23 mouse cellular contexts compared by ENCODE assay signal in genomic region chr6:125042081-125042480, GRCm38 (mm10). TPM values are rescaled to one million over a fixed set of nuclear protein-coding genes. Genes with fewer than 3 reads are reported as not detected.
DNase-seq lines count a peak whose midpoint lies in the region; ATAC-seq and TF ChIP-seq lines count a peak whose summit lies in the region.
"Had no signal": no experiment of that assay in that cellular context is flagged by ENCODE, and none has a peak within 500 bp of the region (broad histone marks: within the 10 kb centered on the region; RNA-seq: fewer than 3 reads in every experiment).

No protein-coding gene starts in this region.

- ATAC-seq in kidney, postnatal 0 days (replicated peaks; ENCODE audit: low FRiP score, low read depth) = no peak
- no peak for ATAC-seq in lung, postnatal 0 days
- ATAC-seq: forebrain, embryonic 14.5 days; hindbrain, embryonic 16.5 days had no signal

- peaks cover 12% of the 10 kb centered on the region; the same call in 1 of the 2 replicates for H3K4me1 ChIP-seq in kidney, postnatal 0 days (replicated peaks; ENCODE audit: insufficient read depth, low read length)
- H3K4me1 ChIP-seq in lung, postnatal 0 days (ENCODE audit: insufficient read depth, low read depth, low read length) = peaks cover 6% of the 10 kb centered on the region; the same call in 1 of the 2 replicates
- H3K4me1 ChIP-seq in bone marrow macrophage, adult 2 months (ENCODE audit: control insufficient read depth, insufficient read depth, low read length) = peaks cover 19% of the 10 kb centered on the region

- H3K79me2 ChIP-seq in macrophage (ENCODE audit: inconsistent target) = peaks cover 35% of the 10 kb centered on the region

- peaks cover 15% of the 10 kb centered on the region for H3K36me3 ChIP-seq in kidney, postnatal 0 days (ENCODE audit: insufficient read depth, low read length)
- H3K36me3 ChIP-seq in lung, postnatal 0 days (ENCODE audit: insufficient read depth, low read length) = peaks cover 16% of the 10 kb centered on the region
- peaks cover 27% of the 10 kb centered on the region for H3K36me3 ChIP-seq in macrophage (ENCODE audit: inconsistent target)

- no peak for TF ChIP-seq EP300 in lung, postnatal 0 days (IDR thresholded peaks at IDR 0.05)

- 93% methylated on average over 7 of the region's 7 CpGs for WGBS in kidney, postnatal 0 days
- 90% methylated on average over 7 of the region's 7 CpGs for WGBS in lung, postnatal 0 days
- 90% methylated on average over 7 of the region's 7 CpGs for WGBS in macrophage (ENCODE audit: missing documents)

- H3K4me2 ChIP-seq in kidney, postnatal 0 days (ENCODE audit: low read length) = no peak overlapping the region
- H3K4me2 ChIP-seq in lung, postnatal 0 days (replicated peaks; ENCODE audit: low read depth, low read length) = no peak overlapping the region
- H3K4me2 ChIP-seq: embryonic facial prominence, embryonic 13.5 days; heart, embryonic 13.5 days; hindbrain, embryonic 12.5 days had no signal

- H3K4me3 ChIP-seq in kidney, postnatal 0 days (replicated peaks; ENCODE audit: low read depth, low read length) = no peak overlapping the region
- H3K4me3 ChIP-seq in lung, postnatal 0 days (ENCODE audit: low read depth, low read length) = no peak overlapping the region
- H3K4me3 ChIP-seq in bone marrow macrophage, adult 2 months (ENCODE audit: insufficient read depth, low read length) = no peak overlapping the region
- no peak overlapping the region for H3K4me3 ChIP-seq in macrophage (ENCODE audit: inconsistent target)
- H3K4me3 ChIP-seq: embryonic facial prominence, embryonic 13.5 days; forebrain, embryonic 10.5 days; gastrocnemius, adult 2 months; heart, embryonic 13.5 days; hindbrain, embryonic 12.5 days had no signal

- DNase-seq in kidney, postnatal 0 days (ENCODE audit: low spot score) = no peak
- DNase-seq in kidney, postnatal 14 days = no peak
- DNase-seq in lung, postnatal 36 days = peak; percentile 33
- no peak for DNase-seq in lung, postnatal 0 days (ENCODE audit: low spot score)
- no peak for DNase-seq in spleen, postnatal 4 days (ENCODE audit: low spot score in 2 of 2)
- DNase-seq: adrenal gland, adult 8-10 months; adrenal gland, postnatal 36 days; cerebellum, adult 18-20 months; cerebellum, adult 9-11 months; cerebellum, postnatal 36 days; gastrocnemius, adult 2 months; gastrocnemius, postnatal 25 days; heart, postnatal 4 days had no signal

- no peak for TF ChIP-seq POLR2A in bone marrow macrophage, adult 2 months (IDR thresholded peaks at IDR 0.05; ENCODE audit: borderline replicate concordance, low read depth, low read length)

- no peaks in the 10 kb centered on the region for H3K9me3 ChIP-seq in kidney, postnatal 0 days (replicated peaks; ENCODE audit: low read length)
- H3K9me3 ChIP-seq in lung, postnatal 0 days (ENCODE audit: low read length) = no peaks in the 10 kb centered on the region
- H3K9me3 ChIP-seq: embryonic facial prominence, embryonic 13.5 days; forebrain, embryonic 10.5 days; heart, embryonic 13.5 days; hindbrain, embryonic 12.5 days had no signal

- H3K27ac ChIP-seq in kidney, postnatal 0 days = no peak overlapping the region
- H3K27ac ChIP-seq in lung, postnatal 0 days (ENCODE audit: low read length) = no peak overlapping the region
- peak overlapping the region; percentile 14 for H3K27ac ChIP-seq in bone marrow macrophage, adult 2 months (ENCODE audit: insufficient read depth, low read depth, low read length)
- H3K27ac ChIP-seq in macrophage = peak overlapping the region; percentile 84
- H3K27ac ChIP-seq: embryonic facial prominence, embryonic 13.5 days; forebrain, embryonic 10.5 days; gastrocnemius, adult 2 months; heart, embryonic 13.5 days; hindbrain, embryonic 12.5 days had no signal

- H3K9ac ChIP-seq in kidney, postnatal 0 days (ENCODE audit: low read depth, low read length) = 0 out of 2 replicates have a peak overlapping the region, but pooled peaks have one; percentile 8
- H3K9ac ChIP-seq in lung, postnatal 0 days (replicated peaks; ENCODE audit: low read depth) = no peak overlapping the region
- H3K9ac ChIP-seq: embryonic facial prominence, embryonic 13.5 days; heart, embryonic 13.5 days; hindbrain, embryonic 12.5 days had no signal

- H3K27me3 ChIP-seq in kidney, postnatal 0 days (ENCODE audit: insufficient read depth, low read length) = no peaks in the 10 kb centered on the region
- no peaks in the 10 kb centered on the region for H3K27me3 ChIP-seq in lung, postnatal 0 days (replicated peaks; ENCODE audit: insufficient read depth, low read length)
- H3K27me3 ChIP-seq: CH12.LX; embryonic facial prominence, embryonic 13.5 days; heart, embryonic 13.5 days; hindbrain, embryonic 12.5 days had no signal

- TF ChIP-seq CTCF in kidney, postnatal 0 days (IDR thresholded peaks at IDR 0.05; ENCODE audit: low read depth) = no peak
- TF ChIP-seq CTCF in lung, postnatal 0 days (IDR thresholded peaks at IDR 0.05) = no peak
- no peak for TF ChIP-seq CTCF in bone marrow macrophage, adult 2 months (IDR thresholded peaks at IDR 0.05; ENCODE audit: low read depth, low read length)

RNA-seq across cellular contexts. Expression of gene Ing4, which starts 2.5 kb away (rescaled TPM):
- polyA plus RNA-seq in kidney, postnatal 0 days (2015; fragmentation: Nextera tagmentation; extraction: Ambion mirVana) = 118 and 119 TPM in 2 replicates
- polyA plus RNA-seq in lung, postnatal 0 days (2015; fragmentation: Nextera tagmentation; extraction: Ambion mirVana) = 100 and 104 TPM in 2 replicates
- 110 and 113 TPM in 2 replicates for polyA plus RNA-seq in bone marrow macrophage, adult 2 months (2012; ENCODE audit: insufficient read depth, insufficient read length, missing spikeins)
- total RNA-seq in macrophage (2018; cell fraction: chromatin; rRNA removed) = 100 to 1,000 TPM in 16 of 26 experiments, 10 to 100 TPM in 10; 32.0 to 260 (median 112) TPM
- total RNA-seq in macrophage (2018; cell fraction: cytosol; rRNA removed) = 10 to 100 TPM; 23.5 to 74.3 (median 45.3) TPM
- 100 to 1,000 TPM in 5 of 26 experiments, 10 to 100 TPM in 21; 26.5 to 172 (median 60.7) TPM for total RNA-seq in macrophage (2018; cell fraction: nucleus; rRNA removed)
- polyA plus RNA-seq in macrophage (2018) = 40.7 to 67.3 TPM (median 57.5 TPM) in 3 replicates

RNA-seq across cellular contexts. Expression of gene Acrbp, which starts 7.4 kb away (rescaled TPM):
- 4.2 and 4.5 TPM in 2 replicates for polyA plus RNA-seq in kidney, postnatal 0 days (2015; fragmentation: Nextera tagmentation; extraction: Ambion mirVana)
- polyA plus RNA-seq in lung, postnatal 0 days (2015; fragmentation: Nextera tagmentation; extraction: Ambion mirVana) = 4.1 and 4.4 TPM in 2 replicates
- 28.7 and 29.3 TPM in 2 replicates for polyA plus RNA-seq in bone marrow macrophage, adult 2 months (2012; ENCODE audit: insufficient read depth, insufficient read length, missing spikeins)
- 100 to 1,000 TPM in 2 of 26 experiments, 10 to 100 TPM in 21, 1 to 10 TPM in 3; 8.8 to 120 (median 49.0) TPM for total RNA-seq in macrophage (2018; cell fraction: chromatin; rRNA removed)
- total RNA-seq in macrophage (2018; cell fraction: cytosol; rRNA removed) = 1 to 10 TPM in 14 of 26 experiments, under 1 TPM in 12; 0.10 to 6.3 (median 1.2) TPM
- 10 to 100 TPM in 21 of 26 experiments, 1 to 10 TPM in 5; 7.4 to 83.3 (median 27.0) TPM for total RNA-seq in macrophage (2018; cell fraction: nucleus; rRNA removed)
- polyA plus RNA-seq in macrophage (2018) = 1.4 to 5.9 TPM (median 3.2 TPM) in 3 replicates

RNA-seq across cellular contexts. Expression of gene Lpar5, which starts 25.6 kb away (rescaled TPM):
- polyA plus RNA-seq in kidney, postnatal 0 days (2015; fragmentation: Nextera tagmentation; extraction: Ambion mirVana) = 0.29 and 0.30 TPM in 2 replicates
- 0.19 and 0.44 TPM in 2 replicates for polyA plus RNA-seq in lung, postnatal 0 days (2015; fragmentation: Nextera tagmentation; extraction: Ambion mirVana)
- polyA plus RNA-seq in bone marrow macrophage, adult 2 months (2012; ENCODE audit: insufficient read depth, insufficient read length, missing spikeins) = 33.2 and 43.3 TPM in 2 replicates
- 10 to 100 TPM in 1 of 26 experiments, 1 to 10 TPM in 16, under 1 TPM in 5, not detected in 4; 0.50 to 13.9 (median 1.9) TPM for total RNA-seq in macrophage (2018; cell fraction: chromatin; rRNA removed)
- 10 to 100 TPM in 23 of 26 experiments, 1 to 10 TPM in 3; 4.7 to 33.3 (median 20.4) TPM for total RNA-seq in macrophage (2018; cell fraction: cytosol; rRNA removed)
- 10 to 100 TPM in 19 of 26 experiments, 1 to 10 TPM in 7; 1.1 to 37.2 (median 12.8) TPM for total RNA-seq in macrophage (2018; cell fraction: nucleus; rRNA removed)
- 10.0 to 28.0 TPM (median 23.5 TPM) in 3 replicates for polyA plus RNA-seq in macrophage (2018)
- total RNA-seq: gastrocnemius, adult 2 months; gastrocnemius, postnatal 25 days; heart, postnatal 4 days had no signal

RNA-seq across cellular contexts. Expression of gene Zfp384, which starts 33.1 kb away (rescaled TPM):
- 11.3 and 11.4 TPM in 2 replicates for polyA plus RNA-seq in kidney, postnatal 0 days (2015; fragmentation: Nextera tagmentation; extraction: Ambion mirVana)
- 8.6 and 9.9 TPM in 2 replicates for polyA plus RNA-seq in lung, postnatal 0 days (2015; fragmentation: Nextera tagmentation; extraction: Ambion mirVana)
- 82.7 and 83.1 TPM in 2 replicates for polyA plus RNA-seq in bone marrow macrophage, adult 2 months (2012; ENCODE audit: insufficient read depth, insufficient read length, missing spikeins)
- 100 to 1,000 TPM; 105 to 210 (median 160) TPM for total RNA-seq in macrophage (2018; cell fraction: chromatin; rRNA removed)
- 10 to 100 TPM; 25.5 to 46.2 (median 36.9) TPM for total RNA-seq in macrophage (2018; cell fraction: cytosol; rRNA removed)
- 100 to 1,000 TPM in 24 of 26 experiments, 10 to 100 TPM in 2; 83.3 to 158 (median 128) TPM for total RNA-seq in macrophage (2018; cell fraction: nucleus; rRNA removed)
- polyA plus RNA-seq in macrophage (2018) = 35.4 to 57.8 TPM (median 41.9 TPM) in 3 replicates

RNA-seq across cellular contexts. Expression of gene Pianp, which starts 45.6 kb away (rescaled TPM):
- polyA plus RNA-seq in kidney, postnatal 0 days (2015; fragmentation: Nextera tagmentation; extraction: Ambion mirVana) = 2.0 and 2.1 TPM in 2 replicates
- 0.29 and 0.35 TPM in 2 replicates for polyA plus RNA-seq in lung, postnatal 0 days (2015; fragmentation: Nextera tagmentation; extraction: Ambion mirVana)
- 5.5 and 7.2 TPM in 2 replicates for polyA plus RNA-seq in bone marrow macrophage, adult 2 months (2012; ENCODE audit: insufficient read depth, insufficient read length, missing spikeins)
- total RNA-seq in macrophage (2018; cell fraction: chromatin; rRNA removed) = 10 to 100 TPM in 1 of 26 experiments, 1 to 10 TPM in 21, under 1 TPM in 2, not detected in 2; 0.51 to 10.7 (median 2.5) TPM
- 10 to 100 TPM in 13 of 26 experiments, 1 to 10 TPM in 13; 4.8 to 26.1 (median 11.3) TPM for total RNA-seq in macrophage (2018; cell fraction: cytosol; rRNA removed)
- total RNA-seq in macrophage (2018; cell fraction: nucleus; rRNA removed) = 10 to 100 TPM in 5 of 26 experiments, 1 to 10 TPM in 21; 3.2 to 16.6 (median 6.5) TPM
- 10.8 to 32.4 TPM (median 17.5 TPM) in 3 replicates for polyA plus RNA-seq in macrophage (2018)
- total RNA-seq: gastrocnemius, postnatal 25 days; granulocyte monocyte progenitor cell, adult 5-6 weeks had no signal

Comparison
In these comparisons a context has a peak if more than half of its experiments do, and no peak if none do; other contexts are left out.
1. H3K27ac ChIP-seq: peak in bone marrow macrophage, adult 2 months (single experiment) and macrophage (single experiment); none in kidney, postnatal 0 days (single experiment) and lung, postnatal 0 days (single experiment).